Mouse (Mus musculus): ENCODE results near the gene Lpar3. TPM values are rescaled to one million over a fixed set of nuclear protein-coding genes. Genes with fewer than 3 reads are reported as not detected.

Gene Lpar3
- polyA plus RNA-seq, 1 experiment from 2014 or later: 0.40 TPM

DNA sequence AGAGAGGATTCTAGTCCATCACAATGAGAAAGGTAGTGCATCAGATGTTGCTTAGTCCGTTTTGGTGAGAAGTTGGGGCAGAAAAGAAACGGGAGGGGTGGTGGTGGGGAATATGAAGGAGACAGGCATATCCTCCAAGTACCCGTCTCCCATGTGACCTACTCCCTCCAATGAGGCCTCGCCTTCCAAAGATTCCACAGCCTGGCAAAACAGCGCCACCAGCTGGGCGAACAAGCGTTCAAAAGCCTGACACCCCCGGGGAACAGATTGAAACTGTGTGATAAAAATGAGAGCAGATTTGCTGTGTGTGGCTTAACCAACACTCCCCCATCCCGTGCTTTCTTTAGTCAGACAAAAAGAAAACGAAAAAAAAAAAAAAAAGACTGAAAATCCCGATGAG lies 56.7 kb downstream of the Lpar3 start:
- Histone ChIP-seq H3K9me3 (ENCODE audit: control insufficient read depth, low read length) (no peaks in the 10 kb centered on the region), H3K9ac (replicated peaks; ENCODE audit: low read depth, low read length) (no peak overlapping the region), H3K4me3 (ENCODE audit: low read depth, low read length) (no peak overlapping the region), H3K36me3 (ENCODE audit: control insufficient read depth, insufficient read depth, low read length) (no peaks in the 10 kb centered on the region), H3K4me2 (ENCODE audit: low read depth, low read length) (no peak overlapping the region), H3K27me3 (ENCODE audit: control insufficient read depth, insufficient read depth, low read length) (no peaks in the 10 kb centered on the region), H3K4me1 (ENCODE audit: control insufficient read depth, insufficient read depth, low read length) (no peaks in the 10 kb centered on the region), H3K27ac (ENCODE audit: low read depth, low read length) (no peak overlapping the region)
- 78% methylated on average over 11 of the region's 11 CpGs for WGBS
- ATAC-seq (ENCODE audit: low read depth): no peak

DNA sequence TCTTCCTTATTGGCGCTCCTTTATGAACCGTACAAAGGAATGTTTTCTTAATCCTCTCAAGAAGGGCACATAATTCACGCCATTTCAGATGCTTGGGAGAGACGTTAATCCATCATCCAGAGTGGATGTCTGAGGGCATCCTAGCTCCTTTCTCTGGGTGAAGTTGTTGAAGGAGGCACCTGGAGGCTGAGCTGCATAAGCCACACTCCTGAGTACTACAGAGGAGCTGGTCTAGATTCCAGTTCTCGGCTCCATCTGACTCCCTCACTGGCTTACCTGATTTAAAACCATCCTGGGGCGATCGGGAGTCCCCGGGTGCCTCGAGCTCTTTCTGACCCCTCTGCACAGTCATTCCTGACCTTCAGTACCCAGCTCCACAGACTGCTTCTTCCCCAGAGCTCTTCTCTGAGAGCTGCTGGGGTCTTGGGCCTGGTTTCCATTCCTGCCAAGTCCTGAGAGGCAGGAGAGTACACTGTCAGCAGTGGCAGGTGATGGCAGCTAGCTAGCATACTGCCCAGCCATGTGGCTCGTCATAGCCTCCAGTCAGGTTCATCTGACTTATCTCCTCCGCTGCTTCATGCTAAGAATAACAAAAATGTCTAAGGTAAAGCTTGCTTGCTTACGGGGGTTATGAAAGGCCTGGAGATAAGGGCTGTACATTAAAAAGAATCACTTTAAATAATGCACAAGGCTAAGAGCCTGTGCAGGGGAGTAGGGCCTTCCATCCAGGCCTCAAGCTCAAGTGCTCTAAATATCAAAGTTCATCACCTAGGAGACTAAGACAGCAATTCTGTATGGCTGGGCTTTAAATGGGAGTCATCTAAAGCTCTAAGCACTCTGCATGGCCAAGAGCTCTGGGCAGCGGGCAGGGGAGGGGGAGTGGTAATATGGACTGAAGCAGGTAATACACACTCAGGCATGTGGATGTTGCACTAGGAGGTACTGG lies 57.7 kb downstream of the Lpar3 start:
- H3K27me3 ChIP-seq (ENCODE audit: control insufficient read depth, insufficient read depth, low read length): no peaks in the 10 kb centered on the region
- no peak overlapping the region for H3K27ac ChIP-seq (ENCODE audit: low read depth, low read length)
- H3K36me3 ChIP-seq (ENCODE audit: control insufficient read depth, insufficient read depth, low read length): no peaks in the 10 kb centered on the region
- 50% methylated on average over 13 of the region's 13 CpGs for WGBS
- H3K4me2 ChIP-seq (ENCODE audit: low read depth, low read length): no peak overlapping the region
- H3K4me3 ChIP-seq (ENCODE audit: low read depth, low read length): no peak overlapping the region
- no peak overlapping the region for H3K9ac ChIP-seq (replicated peaks; ENCODE audit: low read depth, low read length)
- no peak for ATAC-seq (ENCODE audit: low read depth)
- no peaks in the 10 kb centered on the region for H3K9me3 ChIP-seq (ENCODE audit: control insufficient read depth, low read length)
- H3K4me1 ChIP-seq (ENCODE audit: control insufficient read depth, insufficient read depth, low read length): no peaks in the 10 kb centered on the region

DNA sequence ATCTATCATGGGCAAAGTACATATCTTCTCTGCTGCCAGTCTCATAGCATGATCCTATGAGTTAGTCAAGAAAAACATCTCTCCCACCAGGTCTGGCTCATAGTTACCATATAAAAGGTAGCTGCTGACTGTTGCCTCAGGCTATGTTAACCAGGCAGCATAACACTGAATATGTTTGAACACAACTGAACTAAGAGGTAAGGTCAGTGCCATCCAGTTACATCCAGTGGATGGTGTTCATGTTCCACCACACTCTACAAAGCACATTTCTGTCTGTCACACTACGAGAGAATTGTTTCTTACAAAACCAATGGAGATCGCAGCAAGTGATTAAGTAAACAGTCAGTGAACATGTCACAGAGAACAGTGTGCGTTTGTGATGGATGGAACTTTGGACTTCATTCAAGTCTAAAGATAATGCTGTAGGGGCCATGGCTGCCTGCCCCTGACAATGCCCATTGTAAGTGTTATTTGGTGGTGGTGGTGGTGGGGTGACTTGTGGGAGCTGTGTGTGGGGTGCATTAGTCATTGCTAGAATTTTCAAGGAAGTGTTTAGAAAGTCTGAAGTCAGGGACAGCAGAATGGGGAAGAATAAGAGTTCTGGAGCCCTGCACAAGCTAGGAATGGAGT lies 63.1 kb downstream of the Lpar3 start:
- H3K4me1 ChIP-seq (ENCODE audit: control insufficient read depth, insufficient read depth, low read length): no peaks in the 10 kb centered on the region
- no peak overlapping the region for H3K27ac ChIP-seq (ENCODE audit: low read depth, low read length)
- H3K36me3 ChIP-seq (ENCODE audit: control insufficient read depth, insufficient read depth, low read length): no peaks in the 10 kb centered on the region
- no peaks in the 10 kb centered on the region for H3K27me3 ChIP-seq (ENCODE audit: control insufficient read depth, insufficient read depth, low read length)
- no peak overlapping the region for H3K4me2 ChIP-seq (ENCODE audit: low read depth, low read length)
- no peaks in the 10 kb centered on the region for H3K9me3 ChIP-seq (ENCODE audit: control insufficient read depth, low read length)
- no peak overlapping the region for H3K4me3 ChIP-seq (ENCODE audit: low read depth, low read length)
- H3K9ac ChIP-seq (replicated peaks; ENCODE audit: low read depth, low read length): no peak overlapping the region
- no peak for ATAC-seq (ENCODE audit: low read depth)
- 60% methylated on average over 3 of the region's 3 CpGs for WGBS

GRCm38 (mm10) chr3:146286118-146286517 lies 65.4 kb downstream of the Lpar3 start:
- Histone ChIP-seq H3K9me3 (ENCODE audit: control insufficient read depth, low read length) (no peaks in the 10 kb centered on the region), H3K4me1 (ENCODE audit: control insufficient read depth, insufficient read depth, low read length) (no peaks in the 10 kb centered on the region), H3K9ac (replicated peaks; ENCODE audit: low read depth, low read length) (no peak overlapping the region), H3K36me3 (ENCODE audit: control insufficient read depth, insufficient read depth, low read length) (no peaks in the 10 kb centered on the region), H3K27ac (ENCODE audit: low read depth, low read length) (no peak overlapping the region; the same call in 1 of the 2 replicates), H3K4me2 (ENCODE audit: low read depth, low read length) (no peak overlapping the region), H3K4me3 (ENCODE audit: low read depth, low read length) (no peak overlapping the region), H3K27me3 (ENCODE audit: control insufficient read depth, insufficient read depth, low read length) (no peaks in the 10 kb centered on the region)
- 52% methylated on average over 4 of the region's 4 CpGs for WGBS
- ATAC-seq (ENCODE audit: low read depth): no peak

DNA sequence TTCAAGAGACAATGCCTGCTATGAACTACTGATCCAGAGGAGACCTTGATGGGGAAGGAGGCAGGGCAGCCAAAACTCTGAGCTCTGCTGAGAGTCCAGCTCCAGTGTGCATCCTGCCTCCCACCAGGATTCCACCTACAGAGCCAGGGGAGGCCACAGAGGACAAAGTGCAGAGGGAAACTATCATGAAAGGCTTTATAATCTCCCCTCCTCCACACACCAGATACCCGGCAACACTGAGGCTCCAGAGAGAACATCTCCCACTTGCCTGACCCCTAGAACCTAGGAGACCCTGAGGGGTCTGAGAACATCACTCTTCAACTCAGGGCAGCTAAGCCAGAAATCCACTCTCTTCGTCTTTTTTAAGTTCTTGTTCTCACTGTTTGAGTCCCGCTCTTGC lies 71.2 kb downstream of the Lpar3 start:
- Histone ChIP-seq H3K4me3 (ENCODE audit: low read depth, low read length) (no peak overlapping the region), H3K36me3 (ENCODE audit: control insufficient read depth, insufficient read depth, low read length) (no peaks in the 10 kb centered on the region), H3K4me1 (ENCODE audit: control insufficient read depth, insufficient read depth, low read length) (no peaks in the 10 kb centered on the region), H3K9me3 (ENCODE audit: control insufficient read depth, low read length) (no peaks in the 10 kb centered on the region), H3K4me2 (ENCODE audit: low read depth, low read length) (no peak overlapping the region), H3K9ac (replicated peaks; ENCODE audit: low read depth, low read length) (no peak overlapping the region), H3K27me3 (ENCODE audit: control insufficient read depth, insufficient read depth, low read length) (no peaks in the 10 kb centered on the region), H3K27ac (ENCODE audit: low read depth, low read length) (no peak overlapping the region)
- 81% methylated on average over 3 of the region's 3 CpGs for WGBS
- ATAC-seq (ENCODE audit: low read depth): no peak

GRCm38 (mm10) chr3:146292515-146292914 lies 71.8 kb downstream of the Lpar3 start:
- H3K4me1 ChIP-seq (ENCODE audit: control insufficient read depth, insufficient read depth, low read length): no peaks in the 10 kb centered on the region
- no peak overlapping the region for H3K4me3 ChIP-seq (ENCODE audit: low read depth, low read length)
- 89% methylated on average over 5 of the region's 5 CpGs for WGBS
- H3K9ac ChIP-seq (replicated peaks; ENCODE audit: low read depth, low read length): no peak overlapping the region
- H3K36me3 ChIP-seq (ENCODE audit: control insufficient read depth, insufficient read depth, low read length): no peaks in the 10 kb centered on the region
- H3K27ac ChIP-seq (ENCODE audit: low read depth, low read length): no peak overlapping the region
- H3K4me2 ChIP-seq (ENCODE audit: low read depth, low read length): no peak overlapping the region
- H3K9me3 ChIP-seq (ENCODE audit: control insufficient read depth, low read length): no peaks in the 10 kb centered on the region
- H3K27me3 ChIP-seq (ENCODE audit: control insufficient read depth, insufficient read depth, low read length): no peaks in the 10 kb centered on the region
- ATAC-seq (ENCODE audit: low read depth): no peak

GRCm38 (mm10) chr3:146302451-146302850 lies 81.7 kb downstream of the Lpar3 start:
- Histone ChIP-seq H3K27ac (ENCODE audit: low read depth, low read length) (no peak overlapping the region), H3K27me3 (ENCODE audit: control insufficient read depth, insufficient read depth, low read length) (no peaks in the 10 kb centered on the region), H3K4me1 (ENCODE audit: control insufficient read depth, insufficient read depth, low read length) (no peaks in the 10 kb centered on the region), H3K4me2 (ENCODE audit: low read depth, low read length) (no peak overlapping the region), H3K9ac (replicated peaks; ENCODE audit: low read depth, low read length) (no peak overlapping the region), H3K9me3 (ENCODE audit: control insufficient read depth, low read length) (no peaks in the 10 kb centered on the region), H3K36me3 (ENCODE audit: control insufficient read depth, insufficient read depth, low read length) (no peaks in the 10 kb centered on the region), H3K4me3 (ENCODE audit: low read depth, low read length) (no peak overlapping the region)
- 56% methylated on average over 3 of the region's 3 CpGs for WGBS
- no peak for ATAC-seq (ENCODE audit: low read depth)

- Histone ChIP-seq H3K27ac (ENCODE audit: low read depth, low read length) (no peak overlapping the region), H3K4me3 (ENCODE audit: low read depth, low read length) (no peak overlapping the region), H3K36me3 (ENCODE audit: control insufficient read depth, insufficient read depth, low read length) (no peaks in the 10 kb centered on the region), H3K27me3 (ENCODE audit: control insufficient read depth, insufficient read depth, low read length) (no peaks in the 10 kb centered on the region), H3K9ac (replicated peaks; ENCODE audit: low read depth, low read length) (no peak overlapping the region), H3K4me1 (ENCODE audit: control insufficient read depth, insufficient read depth, low read length) (no peaks in the 10 kb centered on the region), H3K9me3 (ENCODE audit: control insufficient read depth, low read length) (no peaks in the 10 kb centered on the region), H3K4me2 (ENCODE audit: low read depth, low read length) (no peak overlapping the region)
- ATAC-seq (ENCODE audit: low read depth): no peak
- 83% methylated on average over 5 of the region's 5 CpGs for WGBS
These were observed 82.4 kb downstream of the Lpar3 start for GRCm38 (mm10) chr3:146303194-146303593.
